Mouse (Mus musculus) bone marrow macrophage, adult 2 months (primary cell): ENCODE measurements around the gene Nubp1. TPM values are rescaled to one million over a fixed set of nuclear protein-coding genes. Genes with fewer than 3 reads are reported as not detected.

Source experiments
- H3K27ac ChIP-seq: 2 replicates; pipeline ENCODE4 v1.5.1; 2012; ENCODE audit warnings: low read depth, low read length; ENCODE audit not compliant: insufficient read depth
- H3K4me1 ChIP-seq: 2 replicates; pipeline ENCODE4 v1.6.1; 2012; ENCODE audit warnings: low read length; ENCODE audit not compliant: control insufficient read depth, insufficient read depth
- H3K4me3 ChIP-seq: 2 replicates; pipeline ENCODE4 v1.5.1; 2012; ENCODE audit warnings: mild to moderate bottlenecking, low read length, moderate library complexity; ENCODE audit not compliant: insufficient read depth
- CTCF ChIP-seq: IDR thresholded peaks from 2 replicates; pipeline ENCODE4 v1.5.1; 2012; ENCODE audit warnings: low read depth, mild to moderate bottlenecking, low read length, moderate library complexity
- POLR2A ChIP-seq: IDR thresholded peaks from 2 replicates; pipeline ENCODE4 v1.6.1; 2012; ENCODE audit warnings: mild to moderate bottlenecking, low read depth, low read length, borderline replicate concordance
- polyA plus RNA-seq: library from polyadenylated mRNA; stranded (reverse); fragments of >200 nt; gene quantifications from 2 replicates; pipeline ENCODE4 v1.2.4, GENCODE M21; 2012; ENCODE audit not compliant: missing spikeins, insufficient read depth, insufficient read length

Gene Nubp1
- polyA plus RNA-seq, 1 experiment: 21.4 TPM

- H3K27ac ChIP-seq: no peak overlapping the region
- TF ChIP-seq CTCF: no peak
- no peak for TF ChIP-seq POLR2A
- no peak overlapping the region for H3K4me3 ChIP-seq
- peaks cover 12% of the 10 kb centered on the region for H3K4me1 ChIP-seq
Measured at GRCm38 (mm10) chr16:10461178-10461577, 49.4 kb downstream of the Nubp1 start.

- H3K4me3 ChIP-seq: no peak overlapping the region
- peaks cover 16% of the 10 kb centered on the region for H3K4me1 ChIP-seq
- no peak overlapping the region for H3K27ac ChIP-seq
- TF ChIP-seq POLR2A: no peak
- TF ChIP-seq CTCF: no peak
Measured at GRCm38 (mm10) chr16:10465011-10465681, 53.4 kb downstream of the Nubp1 start.

DNA sequence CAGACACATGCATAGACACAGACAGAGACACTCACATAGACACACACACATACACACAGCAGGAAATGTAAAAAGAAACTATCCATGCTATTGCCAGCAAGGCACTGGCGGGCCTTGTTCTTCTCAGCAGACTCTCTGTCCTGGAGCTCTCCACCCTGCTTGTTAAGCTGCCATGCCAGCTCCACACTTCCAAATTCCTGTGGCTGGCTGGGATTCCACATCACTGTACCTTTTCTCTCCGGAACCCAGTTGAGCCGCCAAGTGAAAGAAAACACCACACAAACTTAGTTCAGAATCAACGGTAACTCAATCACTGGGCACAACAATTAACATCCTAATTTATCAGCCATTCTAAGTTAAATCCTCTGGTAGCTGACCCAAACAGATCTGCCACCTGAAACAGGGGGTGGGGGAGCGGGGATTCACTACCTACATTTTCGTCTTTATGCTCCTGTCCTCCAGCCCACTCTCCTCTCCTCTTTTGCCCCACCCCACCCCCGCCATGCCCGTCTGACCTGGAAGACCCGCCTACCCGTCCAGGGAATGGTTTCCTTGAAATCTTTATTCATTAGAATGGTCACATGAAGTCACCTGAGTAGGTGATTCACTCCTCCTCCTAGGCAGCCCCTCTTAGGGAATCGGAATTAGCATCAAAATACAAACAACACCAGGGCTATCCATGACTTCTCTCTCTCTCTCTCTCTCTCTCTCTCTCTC, 55.8 kb downstream of the Nubp1 start:
- no peak for TF ChIP-seq POLR2A
- Histone ChIP-seq H3K4me1 (peaks cover 11% of the 10 kb centered on the region), H3K4me3 (no peak overlapping the region), H3K27ac (no peak overlapping the region)

DNA sequence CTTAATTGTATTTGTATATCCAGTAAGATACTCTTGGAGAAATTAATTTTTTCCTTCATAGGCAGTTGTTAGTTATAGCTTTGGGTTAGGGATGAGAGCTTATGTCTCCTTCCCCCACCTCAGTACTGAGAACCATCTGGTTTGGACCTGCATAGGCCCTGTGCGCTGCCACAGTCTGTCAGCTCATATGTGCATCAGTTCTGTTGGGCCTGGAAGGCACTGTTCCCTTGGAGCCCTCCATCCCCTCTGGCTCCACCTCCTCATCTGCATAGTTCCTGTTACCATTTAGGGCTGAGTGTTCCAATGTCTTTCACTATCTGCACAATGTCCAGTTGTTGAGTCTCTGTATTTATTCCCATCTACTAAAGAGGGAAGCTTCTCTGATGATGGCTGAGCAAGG, 56.5 kb downstream of the Nubp1 start:
- H3K27ac ChIP-seq: no peak overlapping the region
- no peak for TF ChIP-seq POLR2A
- no peak for TF ChIP-seq CTCF

DNA sequence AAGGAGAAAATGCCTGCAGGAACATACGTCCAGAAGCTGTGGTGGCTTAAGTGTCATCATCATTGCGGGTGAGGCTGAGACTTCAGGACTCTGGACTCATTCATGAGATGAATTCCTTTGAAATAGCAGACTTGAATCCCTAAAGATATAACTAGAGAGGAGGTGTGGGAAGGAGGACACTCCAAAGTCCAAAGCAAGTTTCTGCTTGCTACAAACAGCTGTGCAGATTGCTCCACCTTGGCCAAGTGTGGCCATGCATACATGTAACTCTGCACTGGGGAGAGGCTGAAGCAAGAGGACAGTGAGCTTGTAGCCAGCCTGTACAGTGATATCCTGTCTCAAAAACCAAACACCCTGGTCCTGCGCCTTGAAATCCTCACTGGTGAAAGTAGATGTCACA, 60.2 kb downstream of the Nubp1 start:
- no peak for TF ChIP-seq CTCF
- Histone ChIP-seq H3K4me1 (peaks cover 28% of the 10 kb centered on the region), H3K27ac (no peak overlapping the region), H3K4me3 (no peak overlapping the region)

More for the DNA sequence above, 56.5 kb downstream of the Nubp1 start:
- Histone ChIP-seq H3K4me1 (peaks cover 11% of the 10 kb centered on the region), H3K4me3 (no peak overlapping the region)

Other genes with a start within 250 kb of the Nubp1 start
- gene Rpl39l, start 241.7 kb upstream of the Nubp1 start, polyA plus RNA-seq: 2.7 and 2.9 TPM in 2 replicates
- 0.79 TPM in 1 of 2 replicates, not detected in the other for gene Atf7ip2, start 219.2 kb upstream of the Nubp1 start, polyA plus RNA-seq
- 8.0 and 9.1 TPM in 2 replicates for gene Emp2, start 98.0 kb upstream of the Nubp1 start, polyA plus RNA-seq
- not detected in 2 replicates for gene Tekt5, start 16.5 kb upstream of the Nubp1 start, polyA plus RNA-seq
- not detected in 2 replicates for gene Tvp23a, start 35.4 kb downstream of the Nubp1 start, polyA plus RNA-seq
- 59.0 and 67.4 TPM in 2 replicates for gene Ciita, start 68.1 kb downstream of the Nubp1 start, polyA plus RNA-seq
- gene Dexi, start 131.1 kb downstream of the Nubp1 start, polyA plus RNA-seq: 16.1 and 18.1 TPM in 2 replicates
- 15.3 and 15.8 TPM in 2 replicates for gene Clec16a, start 133.4 kb downstream of the Nubp1 start, polyA plus RNA-seq